Mouse (Mus musculus): ENCODE measurements around the gene Misp. TPM values are rescaled to one million over a fixed set of nuclear protein-coding genes. Genes with fewer than 3 reads are reported as not detected.
A peak's percentile ranks its signal among the peaks of the same experiment; 100 is the strongest.

Gene Misp
- polyA plus RNA-seq, 1 experiment from 2014 or later: 0.50 TPM

GRCm38 (mm10) chr10:79811736-79812637, 8.8 kb upstream of the Misp start:
- ATAC-seq (ENCODE audit: insufficient read depth): 0 out of 2 replicates have a peak, but pooled peaks have one; percentile 21
- no peak overlapping the region for H3K4me3 ChIP-seq (replicated peaks)
- H3K4me2 ChIP-seq: no peak overlapping the region
- peaks cover 22% of the 10 kb centered on the region for H3K4me1 ChIP-seq (replicated peaks)
- WGBS (ENCODE audit: insufficient replicate concordance): 22% methylated on average over 15 of the region's 15 CpGs
- H3K27me3 ChIP-seq: no peaks in the 10 kb centered on the region
- no peaks in the 10 kb centered on the region for H3K36me3 ChIP-seq (replicated peaks)
- no peaks in the 10 kb centered on the region for H3K9me3 ChIP-seq (replicated peaks)
- no peak overlapping the region for H3K27ac ChIP-seq (replicated peaks)
- H3K9ac ChIP-seq: no peak overlapping the region

GRCm38 (mm10) chr10:79814271-79814842, 6.4 kb upstream of the Misp start:
- no peak for ATAC-seq (ENCODE audit: insufficient read depth)
- no peak overlapping the region for H3K9ac ChIP-seq
- no peak overlapping the region for H3K4me2 ChIP-seq
- H3K27ac ChIP-seq (replicated peaks): no peak overlapping the region
- 52% methylated on average over 5 of the region's 5 CpGs for WGBS (ENCODE audit: insufficient replicate concordance)
- no peaks in the 10 kb centered on the region for H3K9me3 ChIP-seq (replicated peaks)
- peaks cover 12% of the 10 kb centered on the region for H3K4me1 ChIP-seq (replicated peaks)
- no peak overlapping the region for H3K4me3 ChIP-seq (replicated peaks)
- no peaks in the 10 kb centered on the region for H3K27me3 ChIP-seq
- H3K36me3 ChIP-seq (replicated peaks): no peaks in the 10 kb centered on the region

- Histone ChIP-seq H3K4me1 (replicated peaks) (peaks cover 11% of the 10 kb centered on the region; the same call in 1 of the 2 replicates), H3K9me3 (replicated peaks) (no peaks in the 10 kb centered on the region), H3K27ac (replicated peaks) (no peak overlapping the region), H3K36me3 (replicated peaks) (no peaks in the 10 kb centered on the region), H3K9ac (no peak overlapping the region), H3K4me2 (no peak overlapping the region), H3K4me3 (replicated peaks) (no peak overlapping the region), H3K27me3 (no peaks in the 10 kb centered on the region)
- ATAC-seq (ENCODE audit: insufficient read depth): no peak
- 73% methylated on average over 12 of the region's 12 CpGs for WGBS (ENCODE audit: insufficient replicate concordance)
Observed at GRCm38 (mm10) chr10:79815671-79816494, 4.9 kb upstream of the Misp start.

GRCm38 (mm10) chr10:79817111-79817510, 3.7 kb upstream of the Misp start:
- Histone ChIP-seq H3K27me3 (no peaks in the 10 kb centered on the region), H3K4me3 (replicated peaks) (no peak overlapping the region), H3K9me3 (replicated peaks) (no peaks in the 10 kb centered on the region), H3K27ac (replicated peaks) (no peak overlapping the region), H3K4me2 (no peak overlapping the region), H3K9ac (no peak overlapping the region), H3K36me3 (replicated peaks) (no peaks in the 10 kb centered on the region), H3K4me1 (replicated peaks) (peaks cover 5% of the 10 kb centered on the region)
- 50% methylated on average over 2 of the region's 2 CpGs for WGBS (ENCODE audit: insufficient replicate concordance)
- ATAC-seq (ENCODE audit: insufficient read depth): no peak

- no peak overlapping the region for H3K4me2 ChIP-seq
- H3K27me3 ChIP-seq: no peaks in the 10 kb centered on the region
- no peaks in the 10 kb centered on the region for H3K36me3 ChIP-seq (replicated peaks)
- H3K9me3 ChIP-seq (replicated peaks): no peaks in the 10 kb centered on the region
- H3K9ac ChIP-seq: no peak overlapping the region
- peaks cover 11% of the 10 kb centered on the region for H3K4me1 ChIP-seq (replicated peaks)
- H3K4me3 ChIP-seq (replicated peaks): no peak overlapping the region
- WGBS (ENCODE audit: insufficient replicate concordance): 43% methylated on average over 4 of the region's 4 CpGs
- ATAC-seq (ENCODE audit: insufficient read depth): no peak
- no peak overlapping the region for H3K27ac ChIP-seq (replicated peaks)
Observed at GRCm38 (mm10) chr10:79818225-79818624, 2.6 kb upstream of the Misp start.

GRCm38 (mm10) chr10:79819606-79820005, 1.2 kb upstream of the Misp start:
- H3K4me3 ChIP-seq (replicated peaks): no peak overlapping the region
- no peak for ATAC-seq (ENCODE audit: insufficient read depth)
- 79% methylated on average over 17 of the region's 17 CpGs for WGBS (ENCODE audit: insufficient replicate concordance)

GRCm38 (mm10) chr10:79820277-79820676, 512 bp upstream of the Misp start:
- Histone ChIP-seq H3K4me3 (replicated peaks) (no peak overlapping the region), H3K9ac (no peak overlapping the region), H3K36me3 (replicated peaks) (no peaks in the 10 kb centered on the region), H3K9me3 (replicated peaks) (no peaks in the 10 kb centered on the region), H3K4me1 (replicated peaks) (peaks cover 24% of the 10 kb centered on the region), H3K27ac (replicated peaks) (no peak overlapping the region), H3K4me2 (no peak overlapping the region), H3K27me3 (no peaks in the 10 kb centered on the region)
- WGBS (ENCODE audit: insufficient replicate concordance): 70% methylated on average over 8 of the region's 8 CpGs
- ATAC-seq (ENCODE audit: insufficient read depth): no peak

More at GRCm38 (mm10) chr10:79819606-79820005, 1.2 kb upstream of the Misp start:
- Histone ChIP-seq H3K4me1 (replicated peaks) (peaks cover 21% of the 10 kb centered on the region), H3K27me3 (no peaks in the 10 kb centered on the region), H3K27ac (replicated peaks) (no peak overlapping the region), H3K36me3 (replicated peaks) (no peaks in the 10 kb centered on the region), H3K9me3 (replicated peaks) (no peaks in the 10 kb centered on the region), H3K9ac (no peak overlapping the region), H3K4me2 (no peak overlapping the region)

- Histone ChIP-seq H3K4me1 (replicated peaks) (peaks cover 24% of the 10 kb centered on the region), H3K27me3 (no peaks in the 10 kb centered on the region), H3K4me2 (no peak overlapping the region), H3K27ac (replicated peaks) (no peak overlapping the region), H3K36me3 (replicated peaks) (no peaks in the 10 kb centered on the region), H3K4me3 (replicated peaks) (no peak overlapping the region), H3K9ac (no peak overlapping the region), H3K9me3 (replicated peaks) (no peaks in the 10 kb centered on the region)
- WGBS (ENCODE audit: insufficient replicate concordance): 74% methylated on average over 12 of the region's 12 CpGs
- no peak for ATAC-seq (ENCODE audit: insufficient read depth)
Observed at GRCm38 (mm10) chr10:79821731-79822130, 942 bp downstream of the Misp start.

GRCm38 (mm10) chr10:79822372-79822771, 1.6 kb downstream of the Misp start:
- Histone ChIP-seq H3K9ac (no peak overlapping the region), H3K4me1 (replicated peaks) (peaks cover 24% of the 10 kb centered on the region), H3K4me2 (peak overlapping the region; percentile 23; the same call in 1 of the 2 replicates), H3K9me3 (replicated peaks) (no peaks in the 10 kb centered on the region), H3K4me3 (replicated peaks) (no peak overlapping the region), H3K27me3 (no peaks in the 10 kb centered on the region), H3K27ac (replicated peaks) (no peak overlapping the region), H3K36me3 (replicated peaks) (no peaks in the 10 kb centered on the region)
- WGBS (ENCODE audit: insufficient replicate concordance): 61% methylated on average over 17 of the region's 17 CpGs
- no peak for ATAC-seq (ENCODE audit: insufficient read depth)

GRCm38 (mm10) chr10:79823011-79823410, 2.2 kb downstream of the Misp start:
- H3K9me3 ChIP-seq (replicated peaks): no peaks in the 10 kb centered on the region
- peaks cover 24% of the 10 kb centered on the region for H3K4me1 ChIP-seq (replicated peaks)
- H3K4me2 ChIP-seq: no peak overlapping the region
- H3K36me3 ChIP-seq (replicated peaks): no peaks in the 10 kb centered on the region
- H3K4me3 ChIP-seq (replicated peaks): no peak overlapping the region
- WGBS (ENCODE audit: insufficient replicate concordance): 52% methylated on average over 6 of the region's 6 CpGs
- no peak for ATAC-seq (ENCODE audit: insufficient read depth)
- H3K27me3 ChIP-seq: no peaks in the 10 kb centered on the region
- no peak overlapping the region for H3K9ac ChIP-seq
- H3K27ac ChIP-seq (replicated peaks): no peak overlapping the region

GRCm38 (mm10) chr10:79824413-79824812, 3.6 kb downstream of the Misp start:
- ATAC-seq (ENCODE audit: insufficient read depth): no peak
- no peak overlapping the region for H3K4me3 ChIP-seq (replicated peaks)
- WGBS (ENCODE audit: insufficient replicate concordance): 24% methylated on average over 6 of the region's 6 CpGs
- no peaks in the 10 kb centered on the region for H3K36me3 ChIP-seq (replicated peaks)
- H3K9ac ChIP-seq: no peak overlapping the region
- peak overlapping the region; percentile 36; the same call in 1 of the 2 replicates for H3K4me2 ChIP-seq
- H3K27ac ChIP-seq (replicated peaks): no peak overlapping the region
- H3K27me3 ChIP-seq: no peaks in the 10 kb centered on the region
- peaks cover 24% of the 10 kb centered on the region for H3K4me1 ChIP-seq (replicated peaks)
- no peaks in the 10 kb centered on the region for H3K9me3 ChIP-seq (replicated peaks)

Data from liver, embryonic 15.5 days (tissue).